Comparison of ENCODE assay signal across 8 mouse cellular contexts in genomic region chr4:149066672-149067551, GRCm38 (mm10). TPM values are rescaled to one million over a fixed set of nuclear protein-coding genes. Genes with fewer than 3 reads are reported as not detected.
DNase-seq lines count a peak whose midpoint lies in the region; ATAC-seq and TF ChIP-seq lines count a peak whose summit lies in the region.

No protein-coding gene starts in this region.

- TF ChIP-seq POLR2A in MEL (IDR thresholded peaks at IDR 0.05; ENCODE audit: control insufficient read depth in 1 of 2, insufficient read depth in 1 of 2, low read depth in 1 of 2, low read length in 2 of 2, poor library complexity in 1 of 2): no peak
- TF ChIP-seq POLR2A in cortical plate, adult 2 months (IDR thresholded peaks at IDR 0.05; ENCODE audit: extremely low read depth, insufficient read depth, low read length): no peak

- no peaks in the 10 kb centered on the region for H3K9me3 ChIP-seq in intestine, postnatal 0 days (ENCODE audit: control insufficient read depth)
- H3K9me3 ChIP-seq in intestine, embryonic 15.5 days: no peaks in the 10 kb centered on the region
- no peaks in the 10 kb centered on the region for H3K9me3 ChIP-seq in MEL (replicated peaks; ENCODE audit: insufficient read depth, low read length)
- H3K9me3 ChIP-seq in neural tube, embryonic 14.5 days (ENCODE audit: control insufficient read depth, low read length): no peaks in the 10 kb centered on the region

- H3K79me2 ChIP-seq in MEL (ENCODE audit: control insufficient read depth, insufficient read depth, low read length, poor library complexity): no peaks in the 10 kb centered on the region

- H3K4me2 ChIP-seq in intestine, postnatal 0 days (replicated peaks; ENCODE audit: low read depth): no peak overlapping the region
- no peak overlapping the region for H3K4me2 ChIP-seq in intestine, embryonic 15.5 days (replicated peaks)
- H3K4me2 ChIP-seq in neural tube, embryonic 14.5 days (ENCODE audit: low read depth, low read length): no peak overlapping the region

- no peak overlapping the region for H3K4me3 ChIP-seq in intestine, postnatal 0 days (ENCODE audit: low read depth, low read length)
- no peak overlapping the region for H3K4me3 ChIP-seq in intestine, embryonic 15.5 days (replicated peaks)
- no peak overlapping the region for H3K4me3 ChIP-seq in MEL (ENCODE audit: control insufficient read depth in 1 of 2, insufficient read depth in 1 of 2, low read depth in 2 of 2, low read length in 2 of 2)
- H3K4me3 ChIP-seq in cortical plate, adult 2 months (ENCODE audit: insufficient read depth, low read length): no peak overlapping the region
- no peak overlapping the region for H3K4me3 ChIP-seq in neural tube, embryonic 14.5 days (ENCODE audit: low read depth, low read length)

- peak; percentile 28 for TF ChIP-seq RAD21 in MEL (IDR thresholded peaks at IDR 0.05; ENCODE audit: low read depth, low read length)

- H3K27ac ChIP-seq in intestine, postnatal 0 days (ENCODE audit: low read depth, low read length): no peak overlapping the region
- H3K27ac ChIP-seq in intestine, embryonic 15.5 days: no peak overlapping the region
- H3K27ac ChIP-seq in MEL (ENCODE audit: control insufficient read depth, low read depth, low read length): no peak overlapping the region
- H3K27ac ChIP-seq in cortical plate, adult 2 months (ENCODE audit: insufficient read depth, low read length): no peak overlapping the region
- H3K27ac ChIP-seq in neural tube, embryonic 14.5 days (ENCODE audit: low read depth, low read length): no peak overlapping the region

- 82% methylated on average over 22 of the region's 22 CpGs for WGBS in intestine, postnatal 0 days
- 79% methylated on average over 22 of the region's 22 CpGs for WGBS in intestine, embryonic 15.5 days
- 78% methylated on average over 22 of the region's 22 CpGs for WGBS in neural tube, embryonic 14.5 days

- DNase-seq in MEL (ENCODE audit: low read depth, low spot score): no peak
- no peak for DNase-seq in c-Kit-positive CD71-positive TER-119-positive erythroid progenitor cells, embryonic 14.5 days (ENCODE audit: low spot score)
- no peak for DNase-seq in frontal cortex, postnatal 14 days (ENCODE audit: low spot score in 2 of 2)

- no peak for TF ChIP-seq EP300 in MEL (IDR thresholded peaks at IDR 0.05; ENCODE audit: low read depth in 1 of 2, low read length in 2 of 2)

- H3K27me3 ChIP-seq in intestine, postnatal 0 days (replicated peaks; ENCODE audit: control insufficient read depth, insufficient read depth, low read length): no peaks in the 10 kb centered on the region
- H3K27me3 ChIP-seq in intestine, embryonic 15.5 days (replicated peaks): no peaks in the 10 kb centered on the region
- no peaks in the 10 kb centered on the region for H3K27me3 ChIP-seq in MEL (ENCODE audit: control insufficient read depth in 1 of 2, insufficient read depth in 2 of 2, low read length in 2 of 2)
- no peaks in the 10 kb centered on the region for H3K27me3 ChIP-seq in neural tube, embryonic 14.5 days (ENCODE audit: control insufficient read depth, insufficient read depth, low read length)

- ATAC-seq in intestine, postnatal 0 days: no peak
- no peak for ATAC-seq in intestine, embryonic 15.5 days
- ATAC-seq in neural tube, embryonic 14.5 days (ENCODE audit: low read depth): peak; percentile 65; the same call in 1 of the 2 replicates
- no peak for ATAC-seq in monocyte, adult 5-6 weeks (replicated peaks; ENCODE audit: insufficient number of reproducible peaks, low FRiP score, low TSS enrichment, poor library complexity, severe bottlenecking)

- H3K4me1 ChIP-seq in intestine, postnatal 0 days (replicated peaks; ENCODE audit: control insufficient read depth, insufficient read depth, low read length): 0 out of 2 replicates have a peak, but pooled peaks cover 10% of the 10 kb centered on the region
- H3K4me1 ChIP-seq in intestine, embryonic 15.5 days (replicated peaks): peaks cover 23% of the 10 kb centered on the region
- no peaks in the 10 kb centered on the region for H3K4me1 ChIP-seq in MEL (ENCODE audit: control insufficient read depth in 1 of 2, insufficient read depth in 2 of 2, low read length in 2 of 2)
- no peaks in the 10 kb centered on the region for H3K4me1 ChIP-seq in cortical plate, adult 2 months (ENCODE audit: control insufficient read depth, insufficient read depth, low read length)
- H3K4me1 ChIP-seq in neural tube, embryonic 14.5 days (ENCODE audit: control insufficient read depth, insufficient read depth, low read length): peaks cover 35% of the 10 kb centered on the region

- H3K36me3 ChIP-seq in intestine, postnatal 0 days (ENCODE audit: control insufficient read depth, insufficient read depth): peaks cover 15% of the 10 kb centered on the region
- H3K36me3 ChIP-seq in intestine, embryonic 15.5 days: peaks cover 1% of the 10 kb centered on the region; the same call in 1 of the 2 replicates
- peaks cover 0 to 3% of the 10 kb centered on the region in 2 experiments; a peak in 2 of 4 replicates for H3K36me3 ChIP-seq in MEL (ENCODE audit: control insufficient read depth in 1 of 2, insufficient read depth in 2 of 2, low read length in 2 of 2)
- H3K36me3 ChIP-seq in neural tube, embryonic 14.5 days (ENCODE audit: control insufficient read depth, insufficient read depth, low read length): no peaks in the 10 kb centered on the region

- H3K9ac ChIP-seq in intestine, postnatal 0 days (ENCODE audit: low read depth, low read length): no peak overlapping the region
- no peak overlapping the region for H3K9ac ChIP-seq in intestine, embryonic 15.5 days
- H3K9ac ChIP-seq in MEL (ENCODE audit: control insufficient read depth, low read depth, low read length, poor library complexity, severe bottlenecking): no peak overlapping the region
- H3K9ac ChIP-seq in neural tube, embryonic 14.5 days (replicated peaks; ENCODE audit: low read depth, low read length): no peak overlapping the region

- TF ChIP-seq CTCF in intestine, postnatal 0 days (IDR thresholded peaks at IDR 0.05; ENCODE audit: low read depth): peak; percentile 67
- TF ChIP-seq CTCF in MEL (IDR thresholded peaks at IDR 0.05 in 2 of 3, conservative IDR thresholded peaks at IDR 0.05 in 1 of 3; ENCODE audit: control insufficient read depth in 1 of 3, insufficient read depth in 1 of 3, low read depth in 2 of 3, low read length in 3 of 3, poor library complexity in 1 of 3, severe bottlenecking in 1 of 3): peak in 2 of 3 experiments; percentile 9 to 26; a peak in 2 of 6 replicates
- TF ChIP-seq CTCF in cortical plate, adult 2 months (IDR thresholded peaks at IDR 0.05; ENCODE audit: extremely low read depth, insufficient read depth, low read length): peak; percentile 44

TF ChIP-seq in MEL, 35 proteins besides CTCF, POLR2A, EP300 and RAD21:
- no peak for TF ChIP-seq TCF12 (IDR thresholded peaks at IDR 0.05; ENCODE audit: low read depth, low read length)
- TF ChIP-seq MAZ (IDR thresholded peaks at IDR 0.05; ENCODE audit: low read depth, low read length): no peak
- no peak for TF ChIP-seq MXI1 (IDR thresholded peaks at IDR 0.05; ENCODE audit: low read depth, low read length)
- no peak for TF ChIP-seq ZMIZ1 (IDR thresholded peaks at IDR 0.05; ENCODE audit: low read depth, low read length)
- no peak for TF ChIP-seq ZKSCAN1 (IDR thresholded peaks at IDR 0.05; ENCODE audit: low read depth, low read length)
- TF ChIP-seq JUND (IDR thresholded peaks at IDR 0.05; ENCODE audit: low read depth, low read length): no peak
- no peak for TF ChIP-seq ETS1 (IDR thresholded peaks at IDR 0.05; ENCODE audit: low read depth, low read length)
- TF ChIP-seq RCOR1 (IDR thresholded peaks at IDR 0.05; ENCODE audit: low read depth, low read length): no peak
- TF ChIP-seq MAX (IDR thresholded peaks at IDR 0.05; ENCODE audit: low read length): no peak
- TF ChIP-seq NELFE (IDR thresholded peaks at IDR 0.05; ENCODE audit: low read depth, low read length): no peak
- TF ChIP-seq POLR2AphosphoS2 (IDR thresholded peaks at IDR 0.05; ENCODE audit: low read length): no peak
- no peak for TF ChIP-seq HCFC1 (IDR thresholded peaks at IDR 0.05; ENCODE audit: low read depth, low read length)
- TF ChIP-seq MYB (IDR thresholded peaks at IDR 0.05; ENCODE audit: low read depth, low read length): no peak
- TF ChIP-seq ELF1 (IDR thresholded peaks at IDR 0.05; ENCODE audit: low read depth, low read length): no peak

RNA-seq across cellular contexts. Expression of gene Pex14, which starts 32.8 kb away (rescaled TPM):
- 48.9 and 56.0 TPM in 2 replicates for polyA plus RNA-seq in intestine, postnatal 0 days (2015; fragmentation: Nextera tagmentation; extraction: Ambion mirVana)
- polyA plus RNA-seq in intestine, embryonic 15.5 days (2015; fragmentation: Nextera tagmentation; extraction: Ambion mirVana): 52.1 and 54.8 TPM in 2 replicates
- total RNA-seq in MEL (2012; rRNA removed): 38.3 and 39.4 TPM in 2 replicates
- polyA plus RNA-seq in MEL (2012; ENCODE audit: insufficient read depth in 1 of 2, insufficient read length in 2 of 2, low read depth in 1 of 2, low replicate concordance in 2 of 2, missing spikeins in 1 of 2): 10 to 100 TPM in 1 of 2 experiments, not detected in 1; 49.2 TPM
- polyA plus RNA-seq in cortical plate, adult 2 months (2012; rRNA removed): 41.1 and 42.4 TPM in 2 replicates
- 40.9 and 44.4 TPM in 2 replicates for polyA plus RNA-seq in neural tube, embryonic 14.5 days (2014; fragmentation: Nextera tagmentation; extraction: Ambion mirVana)
- 12.8 to 25.2 TPM (median 24.0 TPM) in 3 replicates for total RNA-seq in monocyte, adult 5-6 weeks (2017)

RNA-seq across cellular contexts. Expression of gene Dffa, which starts 37.0 kb away (rescaled TPM):
- 26.9 and 28.2 TPM in 2 replicates for polyA plus RNA-seq in intestine, postnatal 0 days (2015; fragmentation: Nextera tagmentation; extraction: Ambion mirVana)
- polyA plus RNA-seq in intestine, embryonic 15.5 days (2015; fragmentation: Nextera tagmentation; extraction: Ambion mirVana): 44.9 and 48.3 TPM in 2 replicates
- total RNA-seq in MEL (2012; rRNA removed): 16.6 and 20.2 TPM in 2 replicates
- 10 to 100 TPM in 1 of 2 experiments, not detected in 1; 33.0 TPM for polyA plus RNA-seq in MEL (2012; ENCODE audit: insufficient read depth in 1 of 2, insufficient read length in 2 of 2, low read depth in 1 of 2, low replicate concordance in 2 of 2, missing spikeins in 1 of 2)
- polyA plus RNA-seq in cortical plate, adult 2 months (2012; rRNA removed): 49.3 and 52.8 TPM in 2 replicates
- polyA plus RNA-seq in neural tube, embryonic 14.5 days (2014; fragmentation: Nextera tagmentation; extraction: Ambion mirVana): 23.8 and 28.0 TPM in 2 replicates
- total RNA-seq in monocyte, adult 5-6 weeks (2017): 10.0 to 20.6 TPM (median 15.7 TPM) in 3 replicates

RNA-seq across cellular contexts. Expression of gene Cort, which starts 59.7 kb away (rescaled TPM):
- not detected in 2 replicates for polyA plus RNA-seq in intestine, postnatal 0 days (2015; fragmentation: Nextera tagmentation; extraction: Ambion mirVana)
- polyA plus RNA-seq in intestine, embryonic 15.5 days (2015; fragmentation: Nextera tagmentation; extraction: Ambion mirVana): not detected in 2 replicates
- total RNA-seq in MEL (2012; rRNA removed): 0.39 and 0.62 TPM in 2 replicates
- 1 to 10 TPM in 1 of 2 experiments, not detected in 1; 2.0 TPM for polyA plus RNA-seq in MEL (2012; ENCODE audit: insufficient read depth in 1 of 2, insufficient read length in 2 of 2, low read depth in 1 of 2, low replicate concordance in 2 of 2, missing spikeins in 1 of 2)
- polyA plus RNA-seq in cortical plate, adult 2 months (2012; rRNA removed): 10.2 and 10.6 TPM in 2 replicates
- polyA plus RNA-seq in neural tube, embryonic 14.5 days (2014; fragmentation: Nextera tagmentation; extraction: Ambion mirVana): 0.86 TPM in 1 of 2 replicates, not detected in the other
- not detected in 3 replicates for total RNA-seq in monocyte, adult 5-6 weeks (2017)
